Mouse (Mus musculus) skeletal muscle tissue, postnatal 0 days (tissue): ENCODE data around the gene Gna11. TPM values are rescaled to one million over a fixed set of nuclear protein-coding genes. Genes with fewer than 3 reads are reported as not detected.

Experiments
- microRNA-seq, 2 experiments: library from miRNA; unstranded; fragments of <30 nt; microRNA quantifications; one replicate each; pipeline ENCODE4; 2016
- polyA plus RNA-seq: library from polyadenylated mRNA; unstranded; fragments of >200 nt; fragmentation: Nextera tagmentation; extraction: Ambion mirVana; gene quantifications from 2 replicates; pipeline ENCODE4 v1.2.1, GENCODE M21; 2015

The Gna11 gene
- polyA plus RNA-seq = 44.8 and 48.0 TPM in 2 replicates

GRCm38 (mm10) chr10:81545161-81545747 lies at the start of gene Gna11:
Gene Gna11 (minus strand): TSS chr10:81545190.

GRCm38 (mm10) chr10:81574081-81575056 lies 29.4 kb upstream of the Gna11 start, which contains the start of gene Tle2:
Gene Tle2 (plus strand): TSS chr10:81574561.

DNA sequence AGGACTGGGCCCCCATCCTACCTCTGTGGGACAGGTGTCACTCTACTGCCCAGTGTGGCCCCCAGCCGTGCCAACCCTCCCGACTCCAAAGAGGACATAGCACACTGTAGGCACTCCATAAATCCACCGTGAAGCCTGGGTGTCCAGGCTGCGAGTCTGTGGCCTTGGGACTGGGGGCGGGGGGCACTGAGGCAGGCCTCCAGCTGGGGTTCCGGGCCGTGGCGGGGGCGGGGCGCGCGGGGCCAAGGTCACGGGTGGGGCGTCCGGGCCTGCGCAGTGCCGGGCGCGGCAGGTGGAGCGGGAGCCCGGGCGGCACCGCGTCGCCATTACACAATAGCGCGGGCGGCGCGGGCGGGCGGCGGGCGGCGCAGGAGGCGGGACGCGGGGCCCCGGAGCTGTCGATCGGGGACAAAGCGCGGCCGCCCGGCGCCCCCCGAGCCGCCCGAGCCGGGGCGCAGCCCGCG lies 14.2 kb upstream of the Gna11 start, which contains the start of gene Aes:
TSS of gene Aes (plus strand) at position 326 of the 464 bp plus-strand sequence.

GRCm38 (mm10) chr10:81524051-81524605 lies 20.9 kb downstream of the Gna11 start, which contains the start of gene Gna15:
Gene Gna15 (minus strand): TSS chr10:81524225.

DNA sequence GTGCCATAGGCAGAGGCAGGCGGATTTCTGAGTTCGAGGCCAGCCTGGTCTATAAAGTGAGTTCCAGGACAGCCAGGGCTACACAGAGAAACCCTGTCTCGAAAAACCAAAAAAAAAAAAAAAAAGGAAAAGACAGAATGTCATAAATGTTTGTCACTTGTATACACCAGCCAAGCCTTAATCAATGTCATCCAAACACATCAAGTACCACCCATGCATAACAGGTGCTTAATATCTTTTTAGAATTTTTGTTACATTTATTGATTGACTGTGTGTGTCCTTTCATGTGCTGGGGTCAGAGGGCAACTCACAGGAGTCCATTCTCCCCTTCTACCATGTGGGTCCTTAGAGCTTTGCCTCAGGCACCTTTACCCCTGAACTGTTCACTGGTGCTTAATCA lies 45.0 kb downstream of the Gna11 start, which contains the start of gene S1pr4:
TSS of gene S1pr4 (minus strand) at position 101 of the 400 bp plus-strand sequence.

DNA sequence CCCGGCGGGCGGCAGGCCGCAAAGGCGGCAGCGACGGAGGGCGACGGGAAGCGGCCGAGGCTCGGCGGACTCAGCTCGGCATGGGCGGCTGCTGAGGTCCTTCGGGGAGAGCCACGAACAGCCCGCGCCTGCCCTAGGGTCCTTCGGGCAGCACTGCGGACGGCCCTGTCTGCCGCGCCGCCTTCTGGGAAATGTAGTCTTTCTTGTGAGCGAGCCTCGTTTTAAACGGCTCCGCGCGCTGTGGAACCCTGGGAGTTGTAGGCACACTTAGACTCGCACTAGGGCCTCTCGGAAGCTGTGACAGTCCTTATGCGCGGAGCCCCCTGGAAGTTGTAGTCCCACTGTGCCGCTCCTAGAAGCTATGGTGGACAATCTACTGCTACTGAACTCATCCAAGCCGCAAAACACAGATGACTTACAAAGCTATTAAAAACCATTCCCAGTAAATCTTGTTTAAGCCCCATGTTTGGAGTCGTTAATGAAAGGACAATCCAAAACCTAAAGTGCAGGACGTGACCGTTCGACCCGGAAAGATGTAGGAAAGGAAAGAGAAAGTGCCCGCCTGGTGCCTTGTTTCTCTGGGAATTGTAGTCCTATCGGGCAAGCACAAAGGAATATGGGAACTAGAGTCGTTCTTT lies 48.6 kb downstream of the Gna11 start, which contains the start of gene Ncln:
TSS of gene Ncln (minus strand) at position 129 of the 638 bp plus-strand sequence.

DNA sequence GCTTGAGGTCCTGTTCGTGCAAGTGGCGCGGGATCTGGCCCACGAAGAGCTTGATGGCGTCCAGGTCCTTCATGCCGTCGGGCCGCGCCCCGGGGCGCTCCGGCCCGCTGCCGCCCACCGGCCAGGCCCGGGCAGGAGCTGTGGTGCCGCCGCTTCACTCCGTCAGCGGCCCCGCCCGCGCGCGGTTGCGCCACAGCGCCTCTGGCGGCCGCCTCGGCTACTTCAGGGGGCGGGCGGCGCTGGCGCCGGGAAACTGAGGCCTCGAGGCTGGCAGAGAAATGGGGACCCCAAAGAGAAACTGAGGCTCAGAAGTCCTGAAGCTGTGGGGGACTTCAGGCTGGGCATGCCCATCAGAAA lies 62.5 kb downstream of the Gna11 start, which contains the start of gene Celf5:
TSS of gene Celf5 (minus strand) at position 177 of the 357 bp plus-strand sequence.

Small RNA genes within 50 kb of the gene (microRNA-seq; reads per million reads assigned to microRNA genes)
- 0 to 0.10 reads per million in 2 experiments for gene Gm25595

Other genes with a start within 250 kb of the Gna11 start
- 11.0 and 15.5 TPM in 2 replicates for gene Cactin, start 224.1 kb downstream of the Gna11 start, polyA plus RNA-seq
- 7.3 and 7.8 TPM in 2 replicates for gene Tbxa2r, start 216.5 kb downstream of the Gna11 start, polyA plus RNA-seq
- 0.11 and 0.13 TPM in 2 replicates for gene Gipc3, start 201.9 kb downstream of the Gna11 start, polyA plus RNA-seq
- 38.4 and 47.5 TPM in 2 replicates for gene Hmg20b, start 194.7 kb downstream of the Gna11 start, polyA plus RNA-seq
- gene Mfsd12, start 187.7 kb downstream of the Gna11 start, polyA plus RNA-seq = 5.9 and 8.0 TPM in 2 replicates
- gene 4930404N11Rik, start 179.4 kb downstream of the Gna11 start, polyA plus RNA-seq = 0.27 and 0.37 TPM in 2 replicates
- gene Fzr1, start 166.7 kb downstream of the Gna11 start, polyA plus RNA-seq = 35.3 and 36.5 TPM in 2 replicates
- 70.2 and 72.8 TPM in 2 replicates for gene Dohh, start 160.8 kb downstream of the Gna11 start, polyA plus RNA-seq
- gene Gm48551, start 160.7 kb downstream of the Gna11 start, polyA plus RNA-seq = 1.2 and 1.4 TPM in 2 replicates
- 0.24 TPM in 2 replicates for gene Gm48552, start 156.2 kb downstream of the Gna11 start, polyA plus RNA-seq
- 1.0 and 1.6 TPM in 2 replicates for gene Smim24, start 152.1 kb downstream of the Gna11 start, polyA plus RNA-seq
- 130 and 133 TPM in 2 replicates for gene Nfic, start 89.6 kb downstream of the Gna11 start, polyA plus RNA-seq
- gene Celf5, start 62.5 kb downstream of the Gna11 start, polyA plus RNA-seq = 0.09 TPM in 1 of 2 replicates, not detected in the other
- gene Ncln, start 48.8 kb downstream of the Gna11 start, polyA plus RNA-seq = 36.0 and 36.4 TPM in 2 replicates
- gene S1pr4, start 45.1 kb downstream of the Gna11 start, polyA plus RNA-seq = 0.66 and 0.81 TPM in 2 replicates
- 1.3 and 2.6 TPM in 2 replicates for gene Gna15, start 21.0 kb downstream of the Gna11 start, polyA plus RNA-seq
- gene Aes, start 14.3 kb upstream of the Gna11 start, polyA plus RNA-seq = 684 and 719 TPM in 2 replicates
- 7.1 and 9.1 TPM in 2 replicates for gene Tle2, start 29.4 kb upstream of the Gna11 start, polyA plus RNA-seq
- gene Tle6, start 55.9 kb upstream of the Gna11 start, polyA plus RNA-seq = 7.7 and 8.7 TPM in 2 replicates
- gene BC025920, start 61.1 kb upstream of the Gna11 start, polyA plus RNA-seq = 0.55 and 0.58 TPM in 2 replicates
- 12.5 and 14.1 TPM in 2 replicates for gene Sirt6, start 82.6 kb upstream of the Gna11 start, polyA plus RNA-seq
- 8.3 and 9.4 TPM in 2 replicates for gene Ankrd24, start 83.3 kb upstream of the Gna11 start, polyA plus RNA-seq
- 1.4 and 2.2 TPM in 2 replicates for gene Gm10778, start 103.9 kb upstream of the Gna11 start, polyA plus RNA-seq
- gene Zfp433, start 159.6 kb upstream of the Gna11 start, polyA plus RNA-seq = 6.3 and 7.0 TPM in 2 replicates
- gene Gm3055, start 226.0 kb upstream of the Gna11 start, polyA plus RNA-seq = 1.9 and 3.5 TPM in 2 replicates